Mouse (Mus musculus): ENCODE measurements around the gene Wdr34.
A peak's percentile ranks its signal among the peaks of the same experiment; 100 is the strongest.

Gene Wdr34

DNA sequence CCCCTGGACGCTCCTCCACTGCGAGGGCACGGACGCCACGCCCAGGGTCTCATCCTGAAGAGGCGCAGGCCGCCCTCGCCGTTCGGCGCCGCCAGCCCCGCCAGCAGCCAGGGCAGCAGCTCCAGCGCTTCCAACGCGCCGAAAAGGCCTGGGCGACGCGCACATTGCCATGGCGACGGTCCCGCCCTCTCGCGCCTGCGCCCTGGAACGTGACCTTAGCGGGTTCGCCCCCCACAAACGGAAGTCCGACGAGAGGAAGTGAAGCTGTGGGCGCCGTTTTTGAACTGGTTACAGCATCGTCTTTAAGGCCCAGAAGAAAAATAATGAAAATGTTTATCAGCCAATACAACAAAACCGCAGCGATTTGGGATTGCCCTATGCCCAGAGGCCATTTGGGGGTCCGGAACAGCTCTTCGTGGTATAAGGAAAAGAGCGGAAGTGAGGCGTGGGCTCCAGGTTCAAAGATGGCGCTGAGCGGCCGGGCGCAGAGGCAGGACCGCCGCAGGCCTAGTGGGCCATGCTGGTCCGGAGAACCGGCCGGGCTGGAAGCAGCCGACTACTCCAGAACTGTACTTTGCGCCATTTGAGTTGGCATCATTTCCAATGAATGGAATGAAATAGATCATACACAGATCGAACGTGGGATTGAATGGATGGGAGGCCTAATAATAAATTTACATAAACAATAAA is at the start of gene Wdr34:
Gene Wdr34, minus strand, starts transcription at position 183 of the 690 bp plus-strand sequence.
- DNase-seq, result peak; percentile 96

DNA sequence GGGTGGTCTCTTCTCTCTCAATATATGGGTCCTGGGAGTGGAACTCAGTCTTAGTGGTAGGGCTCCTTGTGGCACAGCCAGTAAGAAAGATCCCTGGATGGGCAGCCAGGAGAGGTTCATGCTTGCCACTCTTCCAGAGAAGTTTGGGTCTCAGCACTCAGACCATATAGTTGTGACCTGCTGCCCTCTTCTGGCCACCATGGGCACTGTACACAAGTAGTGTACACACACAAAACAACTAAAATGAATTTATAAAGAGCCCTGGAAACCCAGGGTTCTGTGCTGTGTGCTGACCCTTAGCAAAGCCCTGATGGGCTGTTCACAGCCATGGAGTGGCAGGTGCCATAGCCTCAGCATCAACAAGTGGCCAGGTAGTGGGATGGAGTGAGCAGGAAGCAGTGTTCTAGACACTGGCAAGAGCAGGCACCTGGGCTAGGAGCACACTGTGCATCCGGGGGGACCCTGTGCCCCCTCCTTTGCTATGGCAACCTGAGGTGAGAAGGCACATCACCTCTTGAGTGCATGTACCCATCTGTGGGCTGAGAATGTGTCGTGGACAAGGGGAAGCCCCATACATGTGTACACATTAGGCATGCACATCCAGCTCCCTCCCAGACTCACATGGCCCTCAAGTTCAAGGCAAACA is 47.3 kb upstream of the Wdr34 start:
- peak in 1 of 2 experiments; percentile 35 for DNase-seq

DNA sequence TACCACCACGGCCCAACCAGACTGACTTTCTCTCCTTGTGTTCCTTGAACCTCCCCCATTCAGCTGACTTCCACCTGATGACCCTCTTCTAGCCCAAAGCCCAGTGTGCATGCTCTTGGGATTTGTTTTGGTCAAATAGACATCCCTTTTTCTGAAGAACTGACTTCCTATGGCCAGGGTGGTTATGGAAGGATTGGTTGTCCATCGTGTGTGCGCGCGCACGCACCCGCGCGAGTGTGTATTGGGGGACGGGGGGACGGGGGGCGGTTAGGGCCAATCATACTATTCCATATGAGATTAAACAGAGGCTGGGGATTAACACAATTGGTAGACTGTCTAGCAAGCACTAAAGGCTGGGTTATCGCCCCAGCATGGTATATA is 45.5 kb upstream of the Wdr34 start:
- DNase-seq, result no peak

DNA sequence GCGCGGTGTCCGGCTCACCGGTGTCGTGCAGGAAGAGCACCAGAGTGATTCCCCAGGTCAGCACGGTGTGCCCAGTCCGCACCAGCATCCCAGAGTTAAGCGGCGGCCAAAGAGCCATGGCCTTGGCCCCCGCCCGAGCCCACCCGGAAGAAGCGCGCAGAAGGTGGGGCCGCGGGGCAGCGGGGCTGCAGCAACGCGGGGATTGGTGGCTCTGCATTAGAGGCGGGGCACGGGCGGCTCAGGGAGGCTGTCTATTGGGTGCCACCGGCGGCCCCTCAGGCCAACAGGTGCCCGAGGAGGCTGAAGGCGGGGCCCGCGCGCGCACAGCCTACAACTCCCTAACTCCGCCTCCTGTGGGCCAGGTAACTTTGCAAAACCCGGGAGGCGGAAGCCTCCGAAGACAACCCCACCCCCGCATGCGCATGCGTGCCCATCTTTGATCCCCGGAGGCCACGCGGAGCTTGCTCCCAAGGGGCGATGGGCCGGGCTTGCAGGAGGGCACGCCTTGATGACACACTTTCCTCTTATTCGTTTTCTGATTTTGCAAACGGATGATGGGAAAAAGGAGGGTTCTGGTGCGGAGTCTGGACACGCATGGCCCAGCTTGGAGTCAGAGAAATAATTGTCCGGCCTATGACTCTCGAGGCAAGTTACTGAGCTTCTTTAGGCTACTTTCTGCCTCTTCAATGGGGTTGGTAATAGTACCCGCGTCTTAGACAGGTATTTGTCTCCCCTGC is 45.0 kb upstream of the Wdr34 start, which contains the start of gene Zdhhc12:
Gene Zdhhc12, minus strand, starts transcription at position 178 of the 737 bp plus-strand sequence.
- peak; percentile 99 to 100 for DNase-seq

DNA sequence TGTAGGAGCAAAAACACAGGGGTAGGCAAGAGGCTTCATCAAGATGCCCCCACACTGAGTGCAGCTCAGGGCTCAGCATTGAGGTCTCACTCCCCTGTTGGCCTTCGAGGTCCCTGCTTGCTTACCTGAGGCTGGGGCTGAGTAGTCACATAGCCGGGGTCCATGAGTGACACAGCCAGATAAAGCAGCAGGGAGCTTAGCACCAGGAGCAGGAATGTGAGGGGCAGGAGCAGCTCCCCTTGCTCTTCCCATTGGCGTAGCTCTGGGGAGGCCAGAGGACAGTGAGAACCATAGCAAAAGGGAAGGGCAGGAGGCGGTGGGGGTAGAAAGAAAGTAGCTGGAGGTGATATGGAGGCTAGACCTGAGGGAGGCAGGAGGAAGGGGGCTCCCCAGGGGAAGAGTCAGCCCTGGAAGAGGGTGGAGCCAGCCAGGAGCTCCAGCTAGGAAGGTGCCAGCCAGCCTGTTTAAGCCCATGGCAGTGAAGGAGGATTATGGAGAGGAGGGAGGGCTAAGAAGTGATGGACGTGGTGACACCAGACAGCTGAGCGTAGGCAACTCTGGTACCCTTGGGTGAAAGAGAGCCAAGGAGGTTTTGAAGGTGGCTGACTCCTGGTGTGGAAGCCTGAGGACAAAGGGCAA is 43.7 kb upstream of the Wdr34 start:
- no peak for DNase-seq

DNA sequence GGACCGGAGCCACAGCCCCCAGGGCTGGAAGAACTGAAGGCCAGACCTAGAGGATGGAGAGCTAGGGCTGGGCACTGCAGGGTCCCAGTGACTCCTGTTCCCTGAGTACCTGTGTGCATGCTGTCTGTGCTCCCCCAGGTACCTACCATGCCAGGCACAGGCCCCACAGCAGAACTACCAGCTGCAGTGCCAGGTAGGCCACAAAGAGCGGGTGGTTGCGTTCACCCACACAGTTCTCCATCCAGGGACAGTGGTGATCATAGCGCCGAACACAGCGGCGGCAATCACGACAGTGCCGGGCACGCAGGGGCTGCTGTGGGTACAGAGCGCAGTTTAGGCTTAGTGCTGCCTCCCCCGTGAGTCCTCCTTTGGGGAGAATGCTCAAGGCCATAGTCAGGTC is 42.8 kb upstream of the Wdr34 start:
- DNase-seq, result no peak

DNA sequence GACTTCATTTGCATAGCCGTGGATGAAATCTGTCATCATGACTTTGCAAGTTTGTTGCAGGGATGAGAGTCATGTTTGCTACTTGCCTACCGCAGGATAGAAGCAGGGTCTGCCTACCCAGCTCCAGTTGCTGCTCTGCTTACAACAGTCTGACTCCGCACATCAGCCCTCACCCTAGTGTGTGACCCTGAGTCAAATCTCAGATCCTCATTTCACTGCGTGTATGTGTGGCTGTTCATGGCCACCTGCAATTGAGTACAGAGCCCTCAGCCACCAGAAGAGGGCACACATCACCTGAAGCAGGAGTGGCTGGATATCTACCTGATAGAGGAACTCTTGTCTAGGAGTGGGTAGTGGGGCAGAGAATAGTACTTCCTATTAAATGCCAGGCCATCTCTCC is 38.6 kb upstream of the Wdr34 start:
- DNase-seq, result no peak

DNA sequence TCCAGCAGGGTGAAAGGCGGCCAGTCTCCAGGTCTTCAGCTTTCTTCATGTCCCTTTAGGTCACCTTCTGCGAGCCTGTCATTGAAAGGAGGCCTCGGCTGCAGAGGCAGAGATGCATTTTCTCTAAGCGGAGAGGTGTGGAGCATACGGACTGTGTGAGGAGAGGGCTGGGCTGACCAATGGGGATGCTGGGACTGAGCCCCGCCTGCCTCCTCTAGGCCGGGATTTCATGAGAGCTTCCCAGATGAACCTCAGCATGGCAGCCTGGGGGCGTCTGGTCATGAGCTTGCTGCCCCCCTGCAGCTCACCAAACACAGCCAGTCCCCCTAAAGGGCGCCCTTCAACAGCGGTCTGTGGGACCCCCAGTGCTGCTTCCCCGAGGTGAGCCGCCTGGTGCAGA is 36.0 kb upstream of the Wdr34 start:
- DNase-seq, result no peak

DNA sequence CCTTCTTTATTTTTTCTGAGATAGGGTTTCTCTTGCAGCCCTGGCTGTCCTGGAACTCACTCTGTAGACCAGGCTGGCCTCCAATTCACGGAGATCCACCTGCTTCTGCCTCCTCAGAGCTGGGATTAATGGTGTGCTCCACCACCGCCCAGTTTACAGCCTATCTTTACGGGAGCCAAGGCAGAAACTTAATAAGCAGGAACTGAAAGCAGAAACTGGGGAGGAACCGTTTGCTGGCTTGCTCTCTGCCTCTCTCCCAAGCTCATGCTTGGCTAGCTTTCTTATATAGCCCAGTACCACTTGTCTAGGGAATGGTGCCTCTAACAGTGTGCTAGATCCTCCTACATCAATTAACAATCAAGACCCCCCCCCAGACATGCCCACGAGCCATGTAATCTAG is 35.4 kb upstream of the Wdr34 start:
- no peak for DNase-seq

DNA sequence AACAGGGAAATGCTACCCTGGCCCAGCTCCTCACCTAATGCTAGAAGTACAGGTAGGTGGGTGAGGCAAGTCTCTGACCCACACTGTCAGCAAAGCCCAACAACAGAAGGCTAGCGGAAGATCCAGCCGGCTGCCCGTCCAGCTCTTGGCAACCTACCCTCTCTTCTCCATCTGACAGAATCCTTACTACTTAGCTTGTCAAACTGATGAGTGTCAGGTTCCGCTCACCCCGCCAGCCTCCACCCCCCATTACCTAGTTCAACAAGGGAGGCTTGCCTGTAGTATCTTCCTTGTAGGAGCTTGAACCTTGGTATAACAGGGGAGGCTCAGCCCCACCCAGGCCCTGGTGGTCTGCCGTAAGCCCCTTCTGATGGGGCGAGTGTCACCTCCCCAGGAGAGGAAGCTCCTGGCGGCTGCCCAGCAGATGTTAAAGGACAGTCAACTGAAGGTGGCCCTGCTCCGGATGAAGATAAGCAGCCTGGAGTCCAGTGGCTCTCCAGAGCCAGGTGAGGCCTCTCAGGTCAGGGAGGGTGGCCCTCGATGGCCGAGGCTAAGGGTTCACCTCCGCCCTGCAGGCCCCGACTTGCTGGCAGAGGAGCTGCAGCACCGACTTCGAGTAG is 31.6 kb upstream of the Wdr34 start:
- no peak for DNase-seq

DNA sequence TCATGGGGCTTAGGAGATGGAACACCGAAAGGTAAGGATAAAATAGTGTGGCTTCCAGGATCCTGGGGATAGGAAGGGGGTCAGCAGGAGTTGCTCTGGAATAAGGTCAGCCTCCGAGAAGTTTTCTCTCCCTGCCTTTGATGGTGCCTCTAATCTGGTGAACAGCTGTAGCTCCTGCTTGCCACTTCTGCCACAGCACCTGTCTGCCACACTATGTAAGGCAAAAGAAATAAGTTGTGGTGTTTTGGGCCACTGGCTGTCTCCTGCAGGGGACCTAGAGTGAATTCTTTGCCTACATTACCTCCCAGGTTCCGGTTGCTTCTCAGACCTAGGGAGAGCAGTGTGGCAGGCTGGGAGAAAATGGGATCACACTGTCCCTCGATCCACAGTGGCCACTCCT is 30.1 kb upstream of the Wdr34 start:
- no peak for DNase-seq

DNA sequence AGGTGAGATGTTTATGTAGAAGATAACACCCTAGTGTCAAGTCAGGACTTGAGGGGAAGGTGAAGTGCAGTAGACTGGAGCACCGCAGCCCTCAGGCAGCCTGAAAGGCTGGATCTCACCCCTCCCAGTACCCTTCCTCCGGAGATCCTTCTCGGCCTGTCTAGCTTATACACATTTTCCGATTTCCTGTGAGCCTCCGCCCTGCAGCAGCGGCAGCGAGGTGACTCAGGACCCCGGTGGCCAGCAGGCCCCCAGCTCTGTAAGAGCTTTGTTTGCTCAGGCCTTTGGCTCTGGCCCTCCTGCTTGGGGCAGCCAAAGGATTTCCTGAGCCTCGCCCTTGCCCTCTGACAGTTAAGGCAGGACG is 29.6 kb upstream of the Wdr34 start:
- no peak for DNase-seq

DNA sequence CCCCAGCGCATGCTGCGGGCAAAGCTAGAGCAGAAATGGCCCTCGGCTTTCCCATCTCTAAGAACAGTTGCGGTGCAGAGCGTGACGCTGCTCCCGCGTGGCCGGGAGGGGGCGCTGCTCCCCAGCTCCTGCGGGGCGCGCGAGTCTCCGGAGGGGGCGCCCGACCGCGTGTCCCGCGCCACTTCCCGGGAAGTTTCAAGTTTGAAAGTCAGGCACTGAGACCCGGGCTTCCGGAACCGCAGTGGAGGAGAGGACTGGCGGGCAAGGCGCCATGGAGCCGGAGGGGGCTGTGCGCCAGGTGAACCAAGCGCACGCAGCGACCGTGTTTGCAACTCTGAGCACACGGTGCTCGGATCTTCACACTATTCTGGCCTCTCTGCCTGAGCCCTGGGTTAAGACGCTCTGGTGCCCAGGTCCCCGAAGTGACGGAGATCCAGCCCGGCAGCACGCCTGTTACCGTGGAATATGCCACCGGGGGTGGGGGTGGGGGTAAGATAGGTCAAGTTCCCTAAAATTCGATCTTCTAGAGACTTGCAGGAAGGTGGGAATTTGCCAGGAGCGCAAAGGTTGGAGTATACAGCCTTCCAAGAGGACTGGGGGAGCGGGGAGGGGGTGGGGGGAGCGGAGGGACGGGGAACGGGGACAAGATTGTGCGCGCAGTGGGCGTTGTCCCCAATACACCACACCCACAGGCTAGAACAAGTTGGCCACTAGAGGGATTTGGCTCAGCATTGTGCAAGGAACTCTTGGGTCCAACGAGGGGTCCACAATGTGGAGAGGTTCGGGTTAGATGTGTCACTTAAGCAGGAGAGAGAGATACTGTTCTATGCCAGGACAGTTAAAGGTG is 29.0 kb upstream of the Wdr34 start, which contains the start of gene Pkn3:
Gene Pkn3, plus strand, starts transcription at position 183 of the 847 bp plus-strand sequence.
- peak; percentile 57 to 66 for DNase-seq

DNA sequence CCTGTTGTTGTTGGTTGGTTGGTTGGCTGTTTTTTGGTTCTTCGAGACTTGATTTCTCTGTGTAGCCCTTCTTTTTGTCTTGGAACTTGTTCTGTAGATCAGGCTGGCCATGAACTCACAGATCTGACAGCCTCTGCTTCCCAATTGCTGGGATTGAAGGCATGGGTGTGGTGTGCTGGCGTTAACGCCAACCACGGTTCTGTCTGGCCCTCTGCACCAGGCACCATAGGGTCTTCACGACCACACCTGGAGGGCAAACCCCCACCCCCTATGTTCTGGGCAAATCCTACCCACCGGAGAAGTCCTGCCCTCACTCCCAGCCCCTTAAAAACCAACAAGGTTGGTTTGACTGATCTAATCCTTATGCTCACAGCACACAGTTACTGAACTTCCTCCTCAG is 28.3 kb upstream of the Wdr34 start:
- no peak for DNase-seq

DNA sequence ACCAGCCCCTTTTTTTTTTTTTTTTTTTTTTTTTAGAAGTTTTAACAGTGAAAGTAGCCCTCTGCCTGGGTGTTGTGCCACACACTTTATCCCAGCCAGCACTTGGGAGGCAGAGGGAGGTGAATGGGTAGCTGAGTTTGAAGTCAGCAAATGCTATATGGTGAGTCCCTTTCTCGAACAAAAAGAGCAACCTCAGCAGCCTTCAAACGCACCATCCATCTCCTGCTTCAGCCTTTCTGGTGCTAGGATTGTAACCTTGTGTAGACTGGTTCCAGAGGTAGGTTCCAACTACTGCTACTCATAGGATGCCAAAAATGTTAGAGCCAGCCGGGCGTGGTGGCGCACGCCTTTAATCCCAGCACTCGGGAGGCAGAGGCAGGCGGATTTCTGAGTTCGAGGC is 27.8 kb upstream of the Wdr34 start:
- no peak for DNase-seq

DNA sequence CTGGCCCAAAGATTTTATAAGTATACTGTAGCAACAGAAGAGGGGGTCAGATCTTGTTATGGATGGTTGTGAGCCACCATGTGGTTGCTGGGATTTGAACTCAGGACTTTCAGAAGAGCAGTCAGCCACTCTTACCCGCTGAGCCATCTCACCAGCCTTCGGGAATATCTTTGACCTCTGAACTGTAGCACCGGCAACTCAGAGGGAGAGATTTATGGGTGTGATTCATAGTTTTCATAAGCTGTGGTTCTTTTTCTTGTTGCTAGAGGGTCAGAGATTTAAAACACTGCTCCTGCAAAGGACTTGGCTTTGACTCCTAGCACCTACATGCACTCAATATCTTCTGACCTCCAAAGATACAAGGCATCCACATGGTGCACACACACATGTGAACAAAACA is 26.9 kb upstream of the Wdr34 start:
- no peak for DNase-seq

DNA sequence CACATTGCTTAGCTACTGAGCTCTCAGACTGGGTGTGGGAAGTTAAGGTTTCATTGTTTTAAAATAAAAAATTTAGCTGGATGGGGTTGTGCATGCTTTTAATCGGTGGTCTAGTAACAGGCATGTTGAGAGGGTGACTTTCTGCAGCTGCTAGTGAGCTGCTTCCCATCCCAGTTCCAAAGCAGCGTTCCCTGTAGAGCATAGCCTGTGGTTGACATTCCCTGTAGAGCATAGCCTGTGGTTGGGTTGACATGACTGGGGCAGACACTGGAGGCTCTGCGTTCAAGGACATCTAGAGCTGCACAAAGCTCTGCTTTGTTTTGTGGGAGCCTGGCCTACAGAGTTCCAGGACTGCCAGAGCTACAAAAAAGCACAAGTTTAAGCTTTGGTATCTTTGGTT is 24.6 kb upstream of the Wdr34 start:
- no peak for DNase-seq

DNA sequence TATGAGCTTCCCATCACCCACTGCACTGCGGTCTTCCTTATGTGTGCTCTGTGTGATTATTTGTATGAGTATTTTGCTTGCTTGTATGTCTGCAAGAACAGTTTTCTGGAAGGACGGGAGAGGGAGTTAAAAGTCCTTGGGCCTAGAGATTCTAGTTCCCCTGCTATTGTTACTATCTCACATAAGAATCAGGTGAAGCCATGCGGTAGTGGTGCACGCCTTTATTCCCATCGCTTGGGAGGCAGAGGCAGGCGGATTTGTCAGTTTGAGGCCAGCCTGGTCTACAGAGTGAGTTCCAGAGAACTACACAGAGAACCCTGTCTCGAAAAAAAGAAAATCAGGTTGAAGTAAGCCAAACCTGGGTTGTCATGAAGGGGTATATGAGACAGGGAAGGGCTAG is 24.2 kb upstream of the Wdr34 start:
- no peak for DNase-seq

DNA sequence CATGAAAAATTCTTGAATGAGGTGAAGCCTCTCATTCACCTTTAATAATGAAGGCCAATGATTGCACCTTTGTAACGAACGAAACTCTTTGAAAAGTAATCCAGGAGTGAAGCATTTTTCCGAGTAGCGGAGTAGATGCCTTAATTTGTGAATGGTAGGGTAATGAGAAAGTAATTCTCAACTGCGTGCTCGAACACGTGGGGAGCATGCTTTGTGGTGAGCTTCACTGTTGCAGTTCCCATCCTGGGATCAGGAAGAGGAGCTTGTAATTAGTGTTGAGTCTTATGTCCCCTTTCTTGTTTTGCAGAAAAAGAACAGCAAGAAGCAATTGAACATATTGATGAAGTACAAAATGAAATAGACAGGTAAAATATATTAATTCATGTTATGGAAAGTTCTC is 19.3 kb upstream of the Wdr34 start:
- no peak for DNase-seq

DNA sequence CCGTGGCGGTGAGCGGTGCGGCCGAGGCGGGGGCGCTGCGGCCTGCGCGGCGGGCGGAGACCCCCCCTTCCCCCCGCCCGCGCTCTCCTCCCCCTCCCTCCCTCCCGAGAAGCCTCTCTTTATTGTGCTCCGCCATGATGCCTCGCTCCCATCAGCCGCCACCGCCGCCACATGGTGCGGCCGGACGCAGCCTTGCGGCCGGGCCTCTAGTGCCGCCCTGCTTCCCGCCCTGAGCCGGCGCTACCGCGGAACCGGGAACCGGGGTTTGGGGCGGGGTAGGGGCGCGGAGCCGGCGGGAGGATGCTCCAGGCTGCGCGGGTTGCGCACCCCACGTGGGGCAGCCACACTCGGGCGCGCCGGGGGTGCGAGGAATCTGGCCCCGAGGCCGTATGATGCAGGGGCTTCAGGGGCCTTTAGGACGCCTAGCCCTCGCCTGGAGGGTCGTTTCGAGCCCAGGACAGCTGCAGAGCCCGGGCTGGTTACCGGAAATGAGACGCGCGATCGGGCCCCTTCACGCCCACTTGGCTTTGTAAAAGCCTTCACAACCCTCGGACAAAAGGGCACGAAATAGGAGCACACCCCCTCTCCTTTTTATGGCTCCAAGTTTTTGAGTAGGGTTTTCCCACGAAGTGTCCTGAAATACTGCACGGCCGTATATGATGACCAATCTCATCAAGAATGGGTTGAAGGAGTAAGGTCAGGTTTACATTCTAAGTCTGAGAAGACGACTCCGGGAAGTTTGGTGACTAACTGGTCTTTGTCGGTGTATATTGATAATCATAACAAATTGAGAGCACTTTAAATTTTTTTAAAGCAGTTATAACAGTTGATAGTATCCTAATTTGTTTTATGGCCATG is 18.6 kb upstream of the Wdr34 start:
- DNase-seq, result peak; percentile 44 to 47

All from thymus, adult 18-20 months (tissue).